Mouse (Mus musculus) CD4-positive, CD25-positive, alpha-beta regulatory T cell (primary cell): Measurements from ENCODE around the gene Rap1gap2. TPM values are rescaled to one million over a fixed set of nuclear protein-coding genes. Genes with fewer than 3 reads are reported as not detected.

Experiments used
- polyA plus RNA-seq: library from polyadenylated mRNA; unstranded; fragments of 100-300 nt; shearing (Covaris generic); gene quantifications from one replicate; pipeline ENCODE4 v1.2.1, GENCODE M21; 2017

Gene Rap1gap2
- polyA plus RNA-seq: 2.1 TPM

GRCm38 (mm10) chr11:74610545-74611176 is at the start of gene Rap1gap2:
TSS of gene Rap1gap2 (minus strand) at chr11:74610915.

GRCm38 (mm10) chr11:74649095-74649646 is 38.5 kb upstream of the Rap1gap2 start, which contains the start of gene Cluh:
TSS of gene Cluh (plus strand) at chr11:74649495.

GRCm38 (mm10) chr11:74619201-74619955 is 8.7 kb upstream of the Rap1gap2 start, which contains the start of gene Ccdc92b:
TSS of gene Ccdc92b (plus strand) at chr11:74619605.

GRCm38 (mm10) chr11:74361769-74362168 is 248.9 kb downstream of the Rap1gap2 start, which contains the start of gene Olfr412:
TSS of gene Olfr412 (plus strand) at chr11:74362069.

GRCm38 (mm10) chr11:74352550-74352949 is 258.2 kb downstream of the Rap1gap2 start, which contains the start of gene Olfr411:
TSS of gene Olfr411 (minus strand) at chr11:74352650.

GRCm38 (mm10) chr11:74337931-74338330 is 272.8 kb downstream of the Rap1gap2 start, which contains the start of gene Olfr410:
TSS of gene Olfr410 (minus strand) at chr11:74338031.

Other genes with a start within 250 kb of the Rap1gap2 start
- not detected for gene Olfr412, start 248.8 kb downstream of the Rap1gap2 start, polyA plus RNA-seq
- not detected for gene Ccdc92b, start 8.7 kb upstream of the Rap1gap2 start, polyA plus RNA-seq
- 33.4 TPM for gene Cluh, start 38.6 kb upstream of the Rap1gap2 start, polyA plus RNA-seq
- gene Pafah1b1, start 113.8 kb upstream of the Rap1gap2 start, polyA plus RNA-seq: 82.8 TPM
- gene Mettl16, start 159.9 kb upstream of the Rap1gap2 start, polyA plus RNA-seq: 39.5 TPM
- 10.3 TPM for gene Mnt, start 220.0 kb upstream of the Rap1gap2 start, polyA plus RNA-seq